Mouse (Mus musculus): ENCODE results near the gene Mier3.

Gene Mier3

GRCm38 (mm10) chr13:111680679-111681078 lies at the start of gene Mier3:
Gene Mier3 (plus strand): TSS chr13:111680979.
- DNase-seq (ENCODE audit: low read depth, low spot score): no peak

- DNase-seq (ENCODE audit: low read depth, low spot score): no peak
Measured at GRCm38 (mm10) chr13:111634163-111635160, 46.3 kb upstream of the Mier3 start.

GRCm38 (mm10) chr13:111640319-111640718 lies 40.5 kb upstream of the Mier3 start:
- no peak for DNase-seq (ENCODE audit: low read depth, low spot score)

- DNase-seq (ENCODE audit: low read depth, low spot score): no peak
Measured at GRCm38 (mm10) chr13:111643636-111644035, 37.1 kb upstream of the Mier3 start.

- no peak for DNase-seq (ENCODE audit: low read depth, low spot score)
Measured at GRCm38 (mm10) chr13:111646204-111646603, 34.6 kb upstream of the Mier3 start.

- no peak for DNase-seq (ENCODE audit: low read depth, low spot score)
Measured at GRCm38 (mm10) chr13:111647279-111647678, 33.5 kb upstream of the Mier3 start.

- no peak for DNase-seq (ENCODE audit: low read depth, low spot score)
Measured at GRCm38 (mm10) chr13:111651020-111651419, 29.8 kb upstream of the Mier3 start.

- DNase-seq (ENCODE audit: low read depth, low spot score): no peak
Measured at GRCm38 (mm10) chr13:111655273-111655672, 25.5 kb upstream of the Mier3 start.

GRCm38 (mm10) chr13:111655856-111656255 lies 24.9 kb upstream of the Mier3 start:
- no peak for DNase-seq (ENCODE audit: low read depth, low spot score)

- DNase-seq (ENCODE audit: low read depth, low spot score): no peak
Measured at GRCm38 (mm10) chr13:111656309-111656708, 24.5 kb upstream of the Mier3 start.

GRCm38 (mm10) chr13:111656769-111657168 lies 24.0 kb upstream of the Mier3 start:
- DNase-seq (ENCODE audit: low read depth, low spot score): no peak

GRCm38 (mm10) chr13:111658501-111659280 lies 22.1 kb upstream of the Mier3 start:
- no peak for DNase-seq (ENCODE audit: low read depth, low spot score)

- DNase-seq (ENCODE audit: low read depth, low spot score): no peak
Measured at GRCm38 (mm10) chr13:111659430-111659829, 21.3 kb upstream of the Mier3 start.

- DNase-seq (ENCODE audit: low read depth, low spot score): no peak
Measured at GRCm38 (mm10) chr13:111660072-111660471, 20.7 kb upstream of the Mier3 start.

GRCm38 (mm10) chr13:111660556-111660955 lies 20.2 kb upstream of the Mier3 start:
- no peak for DNase-seq (ENCODE audit: low read depth, low spot score)

- no peak for DNase-seq (ENCODE audit: low read depth, low spot score)
Measured at GRCm38 (mm10) chr13:111668016-111668415, 12.8 kb upstream of the Mier3 start.

GRCm38 (mm10) chr13:111676841-111677240 lies 3.9 kb upstream of the Mier3 start:
- no peak for DNase-seq (ENCODE audit: low read depth, low spot score)

GRCm38 (mm10) chr13:111684056-111684625 lies 3.4 kb downstream of the Mier3 start:
- DNase-seq (ENCODE audit: low read depth, low spot score): no peak

GRCm38 (mm10) chr13:111685751-111686462 lies 5.1 kb downstream of the Mier3 start:
- DNase-seq (ENCODE audit: low read depth, low spot score): peak; percentile 65

GRCm38 (mm10) chr13:111686522-111687284 lies 5.9 kb downstream of the Mier3 start:
- peak; percentile 9 for DNase-seq (ENCODE audit: low read depth, low spot score)

All from 3T3-L1 (cell line).